Mouse (Mus musculus) embryonic fibroblast, embryonic 13.5 days (primary cell): Measurements from ENCODE around the gene Dnajc6. TPM values are rescaled to one million over a fixed set of nuclear protein-coding genes. Genes with fewer than 3 reads are reported as not detected.
A peak's percentile ranks its signal among the peaks of the same experiment; 100 is the strongest.

ENCODE experiments used
- H3K27ac ChIP-seq: 2 replicates; pipeline ENCODE4 v1.5.1; 2012; ENCODE audit warnings: low read length, control low read depth, inconsistent platforms; ENCODE audit not compliant: insufficient read depth
- H3K4me1 ChIP-seq: 2 replicates; pipeline ENCODE4 v1.6.1; 2011; ENCODE audit warnings: low read length; ENCODE audit not compliant: control insufficient read depth, insufficient read depth
- H3K4me3 ChIP-seq: 2 replicates; pipeline ENCODE4 v1.5.1; 2011; ENCODE audit warnings: mild to moderate bottlenecking, control low read depth, low read length; ENCODE audit not compliant: insufficient read depth
- CTCF ChIP-seq: IDR thresholded peaks from 2 replicates; pipeline ENCODE4 v1.5.1; 2011; ENCODE audit warnings: mild to moderate bottlenecking, control low read depth, low read length, moderate library complexity, borderline replicate concordance; ENCODE audit not compliant: insufficient read depth
- POLR2A ChIP-seq: IDR thresholded peaks from 2 replicates; pipeline ENCODE4 v1.6.1; 2011; ENCODE audit warnings: low read depth, mild to moderate bottlenecking, control low read depth, low read length, moderate library complexity
- polyA plus RNA-seq: library from polyadenylated mRNA; stranded (reverse); fragments of >200 nt; gene quantifications from 2 replicates; pipeline ENCODE4 v1.2.4, GENCODE M21; 2011; ENCODE audit warnings: low read depth; ENCODE audit not compliant: missing spikeins, insufficient read length

The Dnajc6 gene
- polyA plus RNA-seq, 1 experiment = not detected

DNA sequence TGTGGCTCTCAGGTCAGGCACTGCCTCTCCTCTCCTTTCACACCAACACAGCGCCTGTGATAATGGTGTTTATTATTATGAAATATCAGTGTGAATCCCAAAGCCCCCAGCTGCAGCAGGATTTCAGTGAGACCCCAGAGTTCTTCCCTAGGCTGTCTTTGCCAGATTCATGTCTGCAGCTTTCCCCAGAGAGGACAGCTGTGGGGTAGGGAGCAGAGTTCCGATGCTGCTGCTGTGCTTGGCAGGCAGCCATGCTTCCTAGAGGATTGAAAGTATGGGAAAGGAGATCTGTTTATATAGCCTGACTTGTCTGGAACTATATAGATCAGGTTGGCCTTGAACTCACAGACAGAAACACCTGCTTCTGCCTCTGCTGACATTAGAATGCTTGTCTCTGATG, 34.4 kb upstream of the Dnajc6 start:
- TF ChIP-seq CTCF = no peak
- no peak for TF ChIP-seq POLR2A
- no peaks in the 10 kb centered on the region for H3K4me1 ChIP-seq
- H3K27ac ChIP-seq = no peak overlapping the region
- H3K4me3 ChIP-seq = no peak overlapping the region

DNA sequence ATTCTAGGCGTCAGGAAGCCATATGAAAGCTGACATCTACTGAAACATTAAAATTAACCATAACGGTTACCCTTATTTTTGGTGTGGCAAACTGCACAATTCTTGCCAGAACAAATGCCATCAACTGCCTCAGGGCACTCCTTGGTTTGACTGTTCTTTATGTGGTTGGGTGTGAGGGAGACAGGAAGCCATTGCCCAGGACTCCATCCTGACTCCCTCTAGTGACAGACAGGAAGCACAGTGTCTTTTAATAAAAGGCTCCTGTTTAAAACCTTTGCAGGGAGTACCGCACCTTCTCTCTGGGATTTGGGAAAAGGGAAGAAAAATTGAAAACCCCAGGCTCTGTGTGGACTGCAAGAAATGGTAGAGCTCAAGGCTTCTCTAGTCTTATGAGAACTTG, 30.2 kb upstream of the Dnajc6 start:
- H3K4me1 ChIP-seq = no peaks in the 10 kb centered on the region
- TF ChIP-seq POLR2A = no peak
- TF ChIP-seq CTCF = no peak
- H3K4me3 ChIP-seq = no peak overlapping the region
- H3K27ac ChIP-seq = no peak overlapping the region

DNA sequence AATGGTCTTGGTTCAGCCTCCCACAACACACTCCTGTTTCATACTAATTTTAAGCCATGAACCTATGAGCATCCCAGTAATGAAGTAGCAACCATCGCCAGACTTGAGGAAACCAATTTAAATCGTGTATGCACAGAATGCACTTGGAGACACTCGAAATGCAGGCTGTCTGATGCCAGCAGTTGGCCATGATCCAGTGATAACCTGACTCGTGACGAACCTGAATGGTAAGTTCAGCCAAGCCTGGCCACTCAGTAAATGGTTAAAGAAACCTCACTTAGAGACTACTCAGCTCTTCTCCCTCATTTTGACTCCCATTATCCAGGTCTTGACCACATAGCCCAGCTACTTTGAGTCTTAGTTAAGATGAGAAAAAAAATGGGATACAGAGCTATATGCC, 27.2 kb upstream of the Dnajc6 start:
- TF ChIP-seq CTCF (no peak), POLR2A (no peak)
- no peak overlapping the region for H3K27ac ChIP-seq
- no peaks in the 10 kb centered on the region for H3K4me1 ChIP-seq
- H3K4me3 ChIP-seq = no peak overlapping the region

DNA sequence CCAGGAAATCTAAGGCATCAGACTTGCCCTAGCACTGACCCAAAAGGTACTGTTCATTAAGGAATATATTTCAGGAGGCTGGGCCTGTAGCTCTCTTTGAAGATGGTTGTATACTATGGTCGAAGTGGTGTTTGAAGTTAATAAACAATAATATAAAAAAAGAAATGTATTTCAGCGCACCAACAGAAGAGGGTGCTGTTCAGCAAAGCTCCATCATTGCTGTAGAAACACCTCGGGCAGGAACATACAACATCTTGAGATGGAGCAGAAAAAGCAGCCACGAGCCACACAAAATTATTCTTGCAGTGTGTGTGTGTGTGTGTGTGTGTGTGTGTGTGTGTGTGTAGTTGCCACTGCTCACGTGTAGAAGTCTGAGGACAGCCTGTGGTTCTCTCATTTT, 25.9 kb upstream of the Dnajc6 start:
- Histone ChIP-seq H3K4me1 (no peaks in the 10 kb centered on the region), H3K4me3 (no peak overlapping the region), H3K27ac (no peak overlapping the region)
- TF ChIP-seq POLR2A (no peak), CTCF (no peak)

DNA sequence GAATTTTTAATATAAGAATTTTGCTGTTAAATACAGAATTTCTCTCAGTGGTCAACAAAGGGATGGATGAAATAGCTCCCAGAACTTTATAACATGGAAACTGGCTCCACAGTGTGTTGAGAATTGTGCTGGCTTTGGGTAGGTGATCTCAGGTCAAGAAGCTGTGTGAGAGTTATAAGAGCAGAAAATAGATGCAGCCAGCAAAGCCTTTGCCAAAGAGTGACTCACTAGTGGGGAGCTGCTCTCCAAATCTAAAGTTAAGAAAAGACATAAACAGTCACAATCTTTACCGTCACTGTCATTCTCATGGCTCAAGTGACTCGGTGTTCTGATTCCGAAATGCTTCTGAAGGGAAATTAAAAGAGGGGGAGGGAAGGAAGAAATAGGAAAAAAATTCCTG, 23.7 kb upstream of the Dnajc6 start:
- no peaks in the 10 kb centered on the region for H3K4me1 ChIP-seq
- TF ChIP-seq CTCF (no peak), POLR2A (no peak)
- no peak overlapping the region for H3K27ac ChIP-seq
- no peak overlapping the region for H3K4me3 ChIP-seq

DNA sequence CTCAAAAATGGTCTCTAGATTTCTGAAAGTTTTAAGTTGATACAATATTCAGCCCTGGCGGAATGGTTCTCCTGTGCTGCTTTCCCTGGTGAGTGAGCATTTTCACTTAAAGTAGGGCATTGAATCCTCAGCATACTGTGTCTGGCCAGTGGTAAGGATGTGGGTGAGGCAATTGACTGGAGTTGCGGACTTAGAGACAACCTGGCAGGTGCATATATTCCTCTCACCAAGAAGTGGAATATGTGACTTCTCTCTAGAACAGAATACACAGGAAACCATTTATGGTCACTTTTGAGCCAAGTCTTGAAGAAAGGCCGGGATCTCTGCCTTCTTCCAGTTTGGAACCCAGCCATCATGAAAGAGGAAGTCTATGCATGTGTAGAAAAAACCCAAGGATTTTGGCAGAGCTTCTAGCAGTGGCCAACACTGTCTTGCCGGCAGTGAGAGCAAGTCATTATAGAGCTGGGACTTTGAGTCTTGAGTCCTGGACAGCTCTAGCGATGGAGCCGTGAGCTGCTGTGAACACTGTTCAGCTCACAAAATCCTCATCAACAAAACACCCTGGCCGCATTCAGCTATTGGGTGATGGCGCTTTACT, 6.0 kb upstream of the Dnajc6 start:
- Histone ChIP-seq H3K4me3 (no peak overlapping the region), H3K27ac (no peak overlapping the region), H3K4me1 (no peaks in the 10 kb centered on the region)
- TF ChIP-seq CTCF (no peak), POLR2A (no peak)

DNA sequence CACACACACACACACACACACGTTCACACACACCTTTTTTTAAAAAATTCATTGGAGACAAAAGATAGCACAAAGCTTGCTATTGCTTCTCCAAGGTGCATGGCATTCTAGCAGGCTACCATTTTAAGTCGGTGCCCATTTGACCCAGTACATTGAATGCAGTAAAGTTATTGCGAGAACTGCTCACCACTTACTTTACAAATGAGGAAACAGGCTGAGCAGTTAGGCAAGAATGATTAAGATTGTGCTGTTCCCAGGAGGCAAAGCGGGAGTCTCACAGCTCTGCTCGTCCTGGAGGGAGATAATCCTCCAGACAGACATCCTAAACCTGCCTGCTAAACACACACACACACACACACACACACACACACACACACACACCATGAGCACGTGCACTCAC, 4.7 kb upstream of the Dnajc6 start:
- TF ChIP-seq CTCF (no peak), POLR2A (no peak)

DNA sequence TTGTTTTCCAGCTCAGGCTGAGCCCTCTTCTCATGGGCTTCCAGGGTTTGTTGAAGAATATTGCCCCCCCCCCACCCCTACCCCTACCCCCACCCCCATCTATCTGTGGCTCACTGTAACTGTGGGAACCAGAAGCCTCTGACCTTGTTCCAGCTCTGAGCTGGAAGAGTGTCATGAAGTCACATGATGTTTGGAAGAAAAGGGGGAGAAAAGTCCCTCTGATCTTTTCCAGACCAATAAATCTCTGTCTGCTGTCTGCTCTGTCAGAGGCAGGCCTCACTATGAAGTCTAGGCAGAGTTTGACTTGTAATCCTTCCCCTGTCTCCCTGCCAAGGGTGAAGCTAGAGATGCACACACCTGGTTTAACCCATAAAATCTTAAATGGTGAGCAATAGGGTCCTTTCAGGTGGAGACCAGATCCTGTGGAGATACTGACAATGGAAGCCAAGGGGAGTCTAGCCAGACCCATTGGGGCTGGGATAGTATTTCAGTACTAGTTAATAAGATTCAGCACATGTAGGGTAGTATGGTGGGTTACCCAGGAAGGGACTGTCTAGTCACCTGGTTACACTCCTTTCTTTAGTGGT, 2.7 kb upstream of the Dnajc6 start:
- Histone ChIP-seq H3K27ac (no peak overlapping the region), H3K4me1 (no peaks in the 10 kb centered on the region), H3K4me3 (no peak overlapping the region)
- TF ChIP-seq CTCF = no peak
- no peak for TF ChIP-seq POLR2A

More for the DNA sequence above, 4.7 kb upstream of the Dnajc6 start:
- H3K4me3 ChIP-seq = no peak overlapping the region
- no peaks in the 10 kb centered on the region for H3K4me1 ChIP-seq
- no peak overlapping the region for H3K27ac ChIP-seq

DNA sequence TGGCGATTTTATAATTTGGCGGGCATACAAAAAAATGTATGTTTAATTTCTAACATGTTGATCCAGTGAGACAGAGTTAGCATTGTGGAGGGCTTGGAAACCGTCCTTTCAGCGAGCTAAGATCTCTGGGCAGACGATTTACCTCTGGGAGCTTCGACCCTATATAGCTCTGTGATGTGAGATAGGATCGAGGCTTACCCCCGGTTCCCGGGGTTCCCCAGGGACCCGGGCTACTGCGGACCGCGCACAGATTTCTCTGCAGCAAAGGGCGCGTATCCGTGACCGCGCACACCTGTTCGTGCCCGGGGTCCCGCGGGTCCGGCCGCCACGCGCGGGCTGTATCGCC, 287 bp upstream of the Dnajc6 start:
- peak overlapping the region; percentile 15 for H3K4me3 ChIP-seq
- TF ChIP-seq POLR2A = no peak
- no peak for TF ChIP-seq CTCF
- H3K4me1 ChIP-seq = no peaks in the 10 kb centered on the region
- no peak overlapping the region for H3K27ac ChIP-seq

DNA sequence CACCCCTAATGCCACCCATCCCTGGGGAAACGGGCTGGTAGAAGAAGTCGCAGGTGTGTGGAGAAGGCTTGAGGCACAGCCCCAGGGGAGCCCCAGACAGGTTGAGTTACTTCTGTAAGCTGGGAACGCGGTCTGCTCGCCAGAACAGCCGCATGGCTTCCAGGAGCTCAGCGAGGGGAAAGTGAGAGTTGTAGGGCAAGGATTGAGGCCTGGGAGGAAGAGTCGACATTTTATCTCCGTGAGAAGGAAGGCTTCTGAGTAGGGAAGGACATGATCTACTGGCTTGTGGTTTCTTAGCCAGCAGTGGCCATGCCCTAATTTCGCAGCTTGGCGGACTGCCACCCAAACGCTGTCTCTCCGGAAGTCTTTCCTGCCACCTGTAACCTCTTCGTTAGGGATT, 888 bp downstream of the Dnajc6 start:
- no peaks in the 10 kb centered on the region for H3K4me1 ChIP-seq
- TF ChIP-seq CTCF (no peak), POLR2A (no peak)
- H3K4me3 ChIP-seq = no peak overlapping the region
- H3K27ac ChIP-seq = no peak overlapping the region
